Mouse (Mus musculus) cerebellum, adult 2 months (tissue): ENCODE results near the gene Rnft1. TPM values are rescaled to one million over a fixed set of nuclear protein-coding genes. Genes with fewer than 3 reads are reported as not detected.
A peak's percentile ranks its signal among the peaks of the same experiment; 100 is the strongest.

ENCODE experiments used
- DNase-seq, 2 experiments: peaks; one replicate each; pipeline ENCODE4 v3.0.0; 2021
- H3K27ac ChIP-seq: fragments of 200-500 bp; 2 replicates; pipeline ENCODE4 v1.5.1; 2012; ENCODE audit warnings: low read length, control low read depth, inconsistent platforms; ENCODE audit not compliant: insufficient read depth
- H3K27me3 ChIP-seq: fragments of 200-500 bp; 2 replicates; pipeline ENCODE4 v1.6.1; 2012; ENCODE audit warnings: inconsistent platforms, mild to moderate bottlenecking, low read length, moderate library complexity; ENCODE audit not compliant: control insufficient read depth, insufficient read depth
- H3K4me1 ChIP-seq: fragments of 200-500 bp; 2 replicates; pipeline ENCODE4 v1.6.1; 2011; ENCODE audit warnings: low read length; ENCODE audit not compliant: control insufficient read depth, insufficient read depth
- H3K4me3 ChIP-seq: fragments of 200-500 bp; replicated peaks from 2 replicates; pipeline ENCODE3; 2011; ENCODE audit warnings: mild to moderate bottlenecking, low read depth, low read length, control low read depth; ENCODE audit not compliant: insufficient read depth
- CTCF ChIP-seq: fragments of 200-500 bp; IDR thresholded peaks from 2 replicates; pipeline ENCODE4 v1.5.1; 2011; ENCODE audit warnings: low read depth, mild to moderate bottlenecking, control low read depth, low read length, moderate library complexity, borderline replicate concordance; ENCODE audit not compliant: insufficient read depth
- POLR2A ChIP-seq: fragments of 200-500 bp; IDR thresholded peaks from 2 replicates; pipeline ENCODE4 v1.6.1; 2011; ENCODE audit warnings: low read length, control low read depth, borderline replicate concordance; ENCODE audit not compliant: insufficient read depth
- WGBS: fragments of 180-500 bp; shearing (Covaris S2); methylation state at CpG from one replicate; pipeline ENCODE4 v1.1.7; 2018; 5-methylcytosine and 5-hydroxymethylcytosine counted together
- polyA plus RNA-seq: library from polyadenylated mRNA; depleted of rRNA; stranded (reverse); fragments of >200 nt; gene quantifications from 2 replicates; pipeline ENCODE4 v1.2.3, GENCODE M21; 2012; rRNA removed

Rnft1 gene
- polyA plus RNA-seq, 1 experiment, result 11.6 TPM

DNA sequence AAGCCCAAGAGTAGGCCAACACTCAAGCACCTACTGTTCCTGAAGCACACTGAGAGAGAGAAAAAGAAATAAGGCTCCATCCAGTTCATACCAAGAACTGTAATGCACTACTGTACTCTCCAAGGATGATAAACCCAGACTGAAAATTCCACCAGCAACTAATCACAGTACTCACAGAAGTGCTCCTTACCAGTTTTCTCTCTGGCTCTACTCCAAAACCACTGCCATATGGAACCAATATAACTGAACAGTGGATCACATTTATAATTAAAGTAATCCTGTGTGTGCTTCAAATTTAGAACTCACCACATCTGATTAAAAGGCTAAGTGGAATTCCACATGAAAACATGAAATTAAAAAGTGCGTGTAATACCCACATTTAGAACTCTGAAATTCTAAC, 58.4 kb downstream of the Rnft1 start:
- H3K27ac ChIP-seq, result no peak overlapping the region
- TF ChIP-seq POLR2A (no peak), CTCF (no peak)
- no peaks in the 10 kb centered on the region for H3K27me3 ChIP-seq
- 87% methylated on average over 1 of the region's 1 CpGs for WGBS
- H3K4me1 ChIP-seq, result no peaks in the 10 kb centered on the region
- no peak overlapping the region for H3K4me3 ChIP-seq
- no peak for DNase-seq

DNA sequence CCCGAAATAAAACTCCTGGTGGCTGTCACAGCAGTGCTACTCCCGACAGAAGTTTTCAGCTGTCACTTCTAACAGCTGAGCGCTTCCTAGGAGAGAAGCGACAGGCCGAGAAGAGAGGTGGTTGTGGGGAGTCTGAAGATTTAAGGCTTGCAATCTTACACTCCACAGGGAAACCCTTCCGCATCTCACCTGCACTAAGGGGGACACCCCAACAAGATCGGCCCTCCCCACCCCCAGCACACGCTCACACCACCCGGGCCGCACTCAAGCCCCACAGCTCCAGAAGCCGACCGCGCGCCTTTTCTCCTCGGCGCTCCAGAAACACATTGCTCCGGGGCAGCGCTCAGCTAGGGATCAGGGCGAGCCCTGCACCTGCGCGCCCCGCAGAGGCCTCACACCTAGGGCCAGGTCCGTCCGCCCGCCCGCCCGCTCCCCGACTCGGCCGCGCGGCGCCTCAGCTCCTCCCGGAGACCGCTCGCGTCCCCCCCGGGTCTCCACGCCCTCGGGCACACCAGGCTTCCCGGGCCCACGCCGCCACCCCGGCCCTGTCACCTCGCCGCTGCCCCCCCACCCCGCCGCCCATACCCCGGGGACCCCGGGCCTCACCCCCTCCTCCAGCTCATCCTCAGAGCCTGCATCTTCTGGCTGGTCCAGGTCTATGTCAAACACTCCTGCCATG, 59.6 kb downstream of the Rnft1 start:
- Histone ChIP-seq H3K4me3 (peak overlapping the region; percentile 81), H3K4me1 (no peaks in the 10 kb centered on the region), H3K27me3 (no peaks in the 10 kb centered on the region), H3K27ac (peak overlapping the region; percentile 26; the same call in 1 of the 2 replicates)
- WGBS, result under 1% methylated on average over 43 of the region's 50 CpGs
- TF ChIP-seq POLR2A (no peak), CTCF (no peak)
- no peak for DNase-seq

DNA sequence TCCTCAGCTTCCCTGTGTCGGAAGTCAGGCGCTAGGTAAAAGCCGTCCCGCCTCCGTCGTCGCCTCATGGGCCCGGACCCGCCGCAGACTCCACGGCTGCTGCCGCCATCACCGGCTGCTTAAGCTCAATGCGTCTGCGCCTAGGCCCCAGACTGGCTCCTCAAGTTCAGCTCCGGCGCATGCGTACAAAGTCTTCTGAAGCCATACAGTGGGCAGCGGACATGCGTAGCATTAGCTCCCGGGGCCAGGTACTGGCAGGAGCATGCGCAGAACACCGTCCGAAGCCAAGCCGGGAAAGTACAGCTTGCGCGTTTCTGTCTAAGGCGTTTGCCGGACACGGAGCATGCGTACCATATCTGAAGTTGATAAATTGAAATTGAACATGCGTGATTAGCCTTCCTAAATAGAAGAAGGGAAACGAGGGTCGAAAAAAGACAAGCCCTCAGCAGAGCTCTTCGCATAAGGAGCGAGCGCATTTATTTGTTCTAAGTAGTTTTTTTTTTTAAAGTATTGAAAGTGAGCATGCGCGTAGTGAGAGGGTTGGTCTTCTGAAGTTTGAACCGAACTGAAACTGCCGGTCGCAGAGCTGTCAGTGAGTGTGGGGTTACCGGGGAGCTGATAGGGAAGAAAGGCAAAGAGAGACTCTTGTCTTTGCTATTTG, 60.3 kb downstream of the Rnft1 start, which contains the start of the genes Rps6kb1 and Tubd1:
Gene Rps6kb1, minus strand, starts transcription at position 167 of the 661 bp plus-strand sequence.
Gene Tubd1, plus strand, starts transcription at position 353 of the 661 bp plus-strand sequence.
- Histone ChIP-seq H3K4me1 (no peaks in the 10 kb centered on the region), H3K4me3 (peak within 1 kb of the TSS; percentile 81), H3K27me3 (no peaks in the 10 kb centered on the region), H3K27ac (peak within 1 kb of the TSS; percentile 26; the same call in 1 of the 2 replicates)
- peak; percentile 99 for DNase-seq
- WGBS, result under 1% methylated on average over 43 of the region's 43 CpGs
- TF ChIP-seq CTCF (no peak), POLR2A (peak; percentile 88)

DNA sequence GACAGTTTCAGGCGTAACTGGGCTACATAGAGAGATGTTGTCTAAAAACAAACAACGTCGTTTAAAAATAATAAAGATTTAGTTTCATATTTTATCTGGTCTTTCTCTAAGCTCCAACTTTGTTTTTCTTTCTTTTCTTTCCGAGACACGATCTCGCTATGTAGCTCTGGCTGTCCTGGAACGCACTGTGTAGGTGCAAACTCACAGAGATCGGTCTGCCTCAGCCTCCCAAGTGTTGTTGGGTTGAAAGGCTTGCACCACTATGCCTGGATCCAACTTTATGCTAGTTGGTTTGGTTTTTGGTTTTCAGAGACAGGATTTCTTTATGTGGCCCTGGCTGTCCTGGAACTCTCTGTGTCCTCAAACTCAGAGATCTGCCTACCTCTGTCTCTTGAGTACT, 61.1 kb downstream of the Rnft1 start:
- no peak for DNase-seq
- no peaks in the 10 kb centered on the region for H3K4me1 ChIP-seq
- TF ChIP-seq POLR2A, result no peak
- TF ChIP-seq CTCF, result no peak
- H3K27me3 ChIP-seq, result no peaks in the 10 kb centered on the region
- H3K27ac ChIP-seq, result no peak overlapping the region
- WGBS, result 75% methylated on average over 8 of the region's 8 CpGs
- H3K4me3 ChIP-seq, result no peak overlapping the region

DNA sequence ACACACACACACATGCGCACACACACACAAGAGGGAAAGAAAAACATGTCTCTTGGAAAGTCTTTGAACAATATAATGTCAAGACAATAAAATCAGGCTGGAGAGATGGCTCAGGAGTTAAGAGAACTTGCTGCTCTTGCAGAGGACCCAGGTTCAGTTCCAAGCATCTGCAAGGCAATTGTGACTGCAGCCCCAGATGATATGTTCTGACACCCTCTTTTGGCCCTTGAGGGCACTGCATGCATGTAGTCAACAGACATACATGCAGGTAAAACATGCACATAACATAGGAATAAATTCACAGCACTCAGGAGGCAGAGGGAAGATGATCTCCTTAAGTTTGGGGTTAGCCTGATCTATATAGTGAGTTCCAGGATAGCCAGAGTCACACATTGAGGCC, 63.0 kb downstream of the Rnft1 start:
- no peak for TF ChIP-seq CTCF
- no peak for TF ChIP-seq POLR2A
- no peak overlapping the region for H3K4me3 ChIP-seq
- H3K27ac ChIP-seq, result no peak overlapping the region
- 100% methylated on average over 1 of the region's 1 CpGs for WGBS
- H3K27me3 ChIP-seq, result no peaks in the 10 kb centered on the region
- H3K4me1 ChIP-seq, result no peaks in the 10 kb centered on the region
- DNase-seq, result no peak

Other genes starting within 250 kb of the Rnft1 start
- gene Ints2, start 227.1 kb upstream of the Rnft1 start, polyA plus RNA-seq, result 13.9 and 15.7 TPM in 2 replicates
- 21.4 and 23.6 TPM in 2 replicates for gene Med13, start 127.1 kb upstream of the Rnft1 start, polyA plus RNA-seq
- 25.6 and 28.9 TPM in 2 replicates for gene Rps6kb1, start 60.1 kb downstream of the Rnft1 start, polyA plus RNA-seq
- 3.5 and 4.0 TPM in 2 replicates for gene Tubd1, start 60.3 kb downstream of the Rnft1 start, polyA plus RNA-seq
- 113 and 132 TPM in 2 replicates for gene Vmp1, start 199.2 kb downstream of the Rnft1 start, polyA plus RNA-seq
- gene Ptrh2, start 199.3 kb downstream of the Rnft1 start, polyA plus RNA-seq, result 9.7 and 10.5 TPM in 2 replicates